Mouse (Mus musculus): ENCODE data around the gene Pdzd2. TPM values are rescaled to one million over a fixed set of nuclear protein-coding genes. Genes with fewer than 3 reads are reported as not detected.

Gene Pdzd2
- polyA plus RNA-seq, 1 experiment from 2014 or later, result 21.8 TPM

GRCm38 (mm10) chr15:12566637-12567440 is 172.9 kb downstream of the Pdzd2 start:
- no peaks in the 10 kb centered on the region for H3K4me1 ChIP-seq
- no peak overlapping the region for H3K4me2 ChIP-seq
- no peak for ATAC-seq (ENCODE audit: insufficient number of reproducible peaks, insufficient read depth, low FRiP score, low TSS enrichment, low read depth)
- H3K4me3 ChIP-seq, result no peak overlapping the region
- no peaks in the 10 kb centered on the region for H3K36me3 ChIP-seq
- H3K9ac ChIP-seq, result no peak overlapping the region
- no peaks in the 10 kb centered on the region for H3K27me3 ChIP-seq
- 83% methylated on average over 11 of the region's 11 CpGs for WGBS
- no peak overlapping the region for H3K27ac ChIP-seq
- no peaks in the 10 kb centered on the region for H3K9me3 ChIP-seq

GRCm38 (mm10) chr15:12565281-12565680 is 174.4 kb downstream of the Pdzd2 start:
- Histone ChIP-seq H3K4me1 (peaks cover 11% of the 10 kb centered on the region), H3K9ac (no peak overlapping the region), H3K4me3 (no peak overlapping the region), H3K27me3 (no peaks in the 10 kb centered on the region), H3K4me2 (no peak overlapping the region), H3K27ac (no peak overlapping the region), H3K9me3 (no peaks in the 10 kb centered on the region), H3K36me3 (no peaks in the 10 kb centered on the region)
- 85% methylated on average over 8 of the region's 8 CpGs for WGBS
- ATAC-seq (ENCODE audit: insufficient number of reproducible peaks, insufficient read depth, low FRiP score, low TSS enrichment, low read depth), result no peak

- H3K4me1 ChIP-seq, result peaks cover 13% of the 10 kb centered on the region
- H3K27ac ChIP-seq, result no peak overlapping the region
- no peaks in the 10 kb centered on the region for H3K9me3 ChIP-seq
- H3K4me2 ChIP-seq, result no peak overlapping the region
- H3K9ac ChIP-seq, result no peak overlapping the region
- H3K36me3 ChIP-seq, result no peaks in the 10 kb centered on the region
- H3K4me3 ChIP-seq, result no peak overlapping the region
- ATAC-seq (ENCODE audit: insufficient number of reproducible peaks, insufficient read depth, low FRiP score, low TSS enrichment, low read depth), result no peak
- 47% methylated on average over 8 of the region's 8 CpGs for WGBS
- H3K27me3 ChIP-seq, result no peaks in the 10 kb centered on the region; the same call in 1 of the 2 replicates
Observed at GRCm38 (mm10) chr15:12560505-12560904, 179.2 kb downstream of the Pdzd2 start.

GRCm38 (mm10) chr15:12557663-12558436 is 181.9 kb downstream of the Pdzd2 start:
- Histone ChIP-seq H3K36me3 (no peaks in the 10 kb centered on the region), H3K4me3 (no peak overlapping the region), H3K4me2 (no peak overlapping the region), H3K4me1 (peaks cover 22% of the 10 kb centered on the region), H3K9me3 (no peaks in the 10 kb centered on the region), H3K27me3 (no peaks in the 10 kb centered on the region; the same call in 1 of the 2 replicates), H3K27ac (no peak overlapping the region), H3K9ac (no peak overlapping the region)
- 91% methylated on average over 11 of the region's 11 CpGs for WGBS
- no peak for ATAC-seq (ENCODE audit: insufficient number of reproducible peaks, insufficient read depth, low FRiP score, low TSS enrichment, low read depth)

GRCm38 (mm10) chr15:12553211-12553610 is 186.5 kb downstream of the Pdzd2 start:
- Histone ChIP-seq H3K27me3 (no peaks in the 10 kb centered on the region; the same call in 1 of the 2 replicates), H3K36me3 (no peaks in the 10 kb centered on the region), H3K9me3 (no peaks in the 10 kb centered on the region), H3K27ac (no peak overlapping the region), H3K9ac (no peak overlapping the region), H3K4me2 (no peak overlapping the region), H3K4me1 (peaks cover 32% of the 10 kb centered on the region), H3K4me3 (no peak overlapping the region)
- WGBS, result 32% methylated on average over 3 of the region's 3 CpGs
- ATAC-seq (ENCODE audit: insufficient number of reproducible peaks, insufficient read depth, low FRiP score, low TSS enrichment, low read depth), result no peak

- no peaks in the 10 kb centered on the region for H3K36me3 ChIP-seq
- ATAC-seq (ENCODE audit: insufficient number of reproducible peaks, insufficient read depth, low FRiP score, low TSS enrichment, low read depth), result no peak
- peak overlapping the region; percentile 76; the same call in 1 of the 2 replicates for H3K4me2 ChIP-seq
- no peak overlapping the region for H3K9ac ChIP-seq
- no peaks in the 10 kb centered on the region for H3K9me3 ChIP-seq
- peak overlapping the region; percentile 66; the same call in 1 of the 2 replicates for H3K27ac ChIP-seq
- no peaks in the 10 kb centered on the region for H3K27me3 ChIP-seq
- no peak overlapping the region for H3K4me3 ChIP-seq
- WGBS, result 12% methylated on average over 3 of the region's 3 CpGs
- peaks cover 43% of the 10 kb centered on the region for H3K4me1 ChIP-seq
Observed at GRCm38 (mm10) chr15:12550919-12551318, 188.8 kb downstream of the Pdzd2 start.

GRCm38 (mm10) chr15:12550376-12550775 is 189.3 kb downstream of the Pdzd2 start:
- no peak overlapping the region for H3K9ac ChIP-seq
- H3K36me3 ChIP-seq, result no peaks in the 10 kb centered on the region
- peak overlapping the region; percentile 76 for H3K4me2 ChIP-seq
- H3K4me3 ChIP-seq, result peak overlapping the region; percentile 47; the same call in 1 of the 2 replicates
- no peaks in the 10 kb centered on the region for H3K27me3 ChIP-seq
- WGBS, result 23% methylated on average over 9 of the region's 9 CpGs
- no peaks in the 10 kb centered on the region for H3K9me3 ChIP-seq
- ATAC-seq (ENCODE audit: insufficient number of reproducible peaks, insufficient read depth, low FRiP score, low TSS enrichment, low read depth), result peak; percentile 40; the same call in 1 of the 2 replicates
- H3K27ac ChIP-seq, result peak overlapping the region; percentile 66
- H3K4me1 ChIP-seq, result peaks cover 46% of the 10 kb centered on the region

- H3K9ac ChIP-seq, result peak overlapping the region; percentile 61; the same call in 1 of the 2 replicates
- H3K4me1 ChIP-seq, result peaks cover 50% of the 10 kb centered on the region
- H3K4me2 ChIP-seq, result peak overlapping the region; percentile 76
- 1% methylated on average over 13 of the region's 13 CpGs for WGBS
- no peaks in the 10 kb centered on the region for H3K36me3 ChIP-seq
- ATAC-seq (ENCODE audit: insufficient number of reproducible peaks, insufficient read depth, low FRiP score, low TSS enrichment, low read depth), result no peak
- H3K9me3 ChIP-seq, result no peaks in the 10 kb centered on the region
- peak overlapping the region; percentile 66 for H3K27ac ChIP-seq
- H3K27me3 ChIP-seq, result no peaks in the 10 kb centered on the region
- H3K4me3 ChIP-seq, result peak overlapping the region; percentile 47
Observed at GRCm38 (mm10) chr15:12549919-12550305, 189.8 kb downstream of the Pdzd2 start.

- Histone ChIP-seq H3K27me3 (no peaks in the 10 kb centered on the region), H3K4me3 (peak overlapping the region; percentile 47), H3K9me3 (no peaks in the 10 kb centered on the region), H3K4me2 (peak overlapping the region; percentile 76), H3K36me3 (no peaks in the 10 kb centered on the region), H3K27ac (peak overlapping the region; percentile 66), H3K4me1 (peaks cover 56% of the 10 kb centered on the region), H3K9ac (peak overlapping the region; percentile 61)
- WGBS, result under 1% methylated on average over 26 of the region's 28 CpGs
- peak; percentile 39; the same call in 1 of the 2 replicates for ATAC-seq (ENCODE audit: insufficient number of reproducible peaks, insufficient read depth, low FRiP score, low TSS enrichment, low read depth)
Observed at GRCm38 (mm10) chr15:12549271-12549918, 190.3 kb downstream of the Pdzd2 start.

GRCm38 (mm10) chr15:12548696-12549095 is 191.0 kb downstream of the Pdzd2 start:
- no peak for ATAC-seq (ENCODE audit: insufficient number of reproducible peaks, insufficient read depth, low FRiP score, low TSS enrichment, low read depth)
- H3K9me3 ChIP-seq, result no peaks in the 10 kb centered on the region
- WGBS, result 39% methylated on average over 4 of the region's 4 CpGs
- H3K4me1 ChIP-seq, result peaks cover 59% of the 10 kb centered on the region
- H3K27ac ChIP-seq, result 0 out of 2 replicates have a peak overlapping the region, but pooled peaks have one; percentile 66
- H3K4me3 ChIP-seq, result peak overlapping the region; percentile 47
- peak overlapping the region; percentile 61; the same call in 1 of the 2 replicates for H3K9ac ChIP-seq
- peak overlapping the region; percentile 76 for H3K4me2 ChIP-seq
- no peaks in the 10 kb centered on the region for H3K36me3 ChIP-seq
- no peaks in the 10 kb centered on the region for H3K27me3 ChIP-seq
